Mouse (Mus musculus) c-Kit-negative CD71-positive TER-119-positive erythroid progenitor cells, embryonic 14.5 days (primary cell): ENCODE measurements around the gene Fbxw9.
"Not testable (repeated sequence)": the region's sequence is repeated elsewhere in the genome, so short reads cannot be mapped to it uniquely, and the experiment has no call there.

Experiments used
- DNase-seq: peaks from one replicate; pipeline ENCODE4 v3.0.0-alpha.2; 2013; ENCODE audit warnings: low read depth, low spot score

Fbxw9 gene

DNA sequence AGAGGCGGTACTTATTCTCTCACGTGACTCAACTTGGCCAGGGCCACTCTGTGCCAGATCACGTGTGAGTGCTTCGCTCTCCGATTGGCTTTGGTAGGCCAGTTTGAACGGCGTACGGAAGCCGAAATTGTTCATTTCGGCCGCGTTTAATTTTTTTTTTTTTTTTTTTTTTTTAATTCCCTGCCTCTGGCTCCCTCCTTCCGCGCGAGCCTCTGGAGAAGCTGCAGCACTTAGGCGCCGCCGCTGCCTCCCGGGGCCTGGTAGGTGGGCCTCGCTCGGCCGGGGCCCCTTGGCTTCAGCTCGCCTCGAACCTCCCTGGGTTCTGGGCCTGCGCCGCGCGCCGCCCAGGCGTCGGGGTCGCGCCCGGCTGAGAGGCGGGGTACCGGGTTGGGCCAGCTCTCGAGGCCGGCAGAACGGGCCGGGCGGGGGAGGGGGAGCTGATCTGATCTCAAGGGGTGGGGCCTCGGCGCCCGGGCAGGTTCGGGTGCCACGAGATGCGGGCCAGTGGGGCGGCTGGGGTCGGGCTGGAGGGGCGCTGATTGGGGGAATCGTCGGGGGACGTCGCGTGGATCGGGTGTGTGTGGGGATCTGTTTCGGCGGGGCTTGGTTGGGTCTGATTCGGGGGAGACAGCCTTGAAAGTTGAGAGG is 23.0 kb upstream of the Fbxw9 start, which contains the start of gene Tnpo2:
Gene Tnpo2, plus strand, starts transcription at position 198 of the 648 bp plus-strand sequence.
- DNase-seq = peak; percentile 92

DNA sequence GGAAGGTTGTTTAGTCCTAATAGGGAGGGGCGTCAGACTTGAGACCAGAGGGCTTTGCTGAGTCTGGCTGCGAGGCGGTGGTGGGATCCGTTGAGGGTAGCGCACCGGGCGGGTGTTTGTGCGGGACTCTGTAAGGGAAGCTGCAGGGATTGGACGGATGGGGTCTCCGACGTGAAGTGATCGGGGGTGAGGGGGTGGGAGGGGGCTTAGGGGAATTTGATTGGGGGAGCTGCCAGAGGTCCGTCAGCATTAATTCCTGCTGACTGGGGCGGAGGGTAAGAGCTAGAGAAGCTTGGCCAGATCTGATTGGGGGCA is 22.5 kb upstream of the Fbxw9 start:
- DNase-seq = no peak

DNA sequence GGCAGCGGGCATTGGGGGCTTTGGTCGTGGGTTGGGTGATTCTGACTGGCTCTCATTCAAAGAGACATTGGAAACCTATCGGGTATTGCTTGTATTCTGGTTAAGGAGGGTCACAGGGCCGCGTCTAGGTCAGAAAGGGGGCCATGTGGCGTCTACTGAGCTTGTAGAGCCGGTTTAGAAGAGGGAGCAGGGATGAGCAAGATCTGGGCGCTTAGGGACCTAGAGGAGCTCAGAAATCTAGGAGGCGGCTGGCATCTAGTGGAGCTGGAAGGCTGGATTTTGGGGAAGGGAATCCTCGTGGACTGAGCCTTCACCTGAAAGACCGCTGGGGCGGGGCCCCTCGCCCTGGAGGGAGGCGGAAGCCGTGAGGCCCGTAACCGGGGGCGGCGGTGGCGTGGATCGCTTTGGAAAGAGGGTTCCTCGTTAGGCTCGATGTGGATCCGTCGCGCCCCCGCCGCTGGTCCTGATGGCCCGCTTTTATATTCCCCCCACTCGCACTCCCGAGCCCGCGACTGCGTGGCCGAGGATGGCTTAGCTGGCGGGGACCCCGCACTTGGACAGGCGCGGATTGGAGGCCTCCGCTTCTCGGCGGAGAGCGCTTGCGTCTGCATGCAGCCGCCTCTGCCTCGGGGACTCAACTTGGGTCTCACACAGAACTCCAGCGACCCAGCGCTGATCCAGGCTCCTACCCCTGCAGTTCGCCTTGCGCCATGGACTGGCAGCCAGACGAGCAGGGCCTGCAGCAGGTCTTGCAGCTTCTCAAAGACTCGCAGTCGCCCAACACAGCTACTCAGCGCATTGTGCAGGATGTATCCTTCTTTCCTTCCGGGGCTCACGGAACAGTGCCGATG is 21.9 kb upstream of the Fbxw9 start:
- DNase-seq = peak; percentile 47

- no peak for DNase-seq
These were observed 16.2 kb upstream of the Fbxw9 start for GRCm38 (mm10) chr8:85043619-85044018.

- no peak for DNase-seq
These were observed 2.5 kb upstream of the Fbxw9 start for GRCm38 (mm10) chr8:85057367-85057766.

DNA sequence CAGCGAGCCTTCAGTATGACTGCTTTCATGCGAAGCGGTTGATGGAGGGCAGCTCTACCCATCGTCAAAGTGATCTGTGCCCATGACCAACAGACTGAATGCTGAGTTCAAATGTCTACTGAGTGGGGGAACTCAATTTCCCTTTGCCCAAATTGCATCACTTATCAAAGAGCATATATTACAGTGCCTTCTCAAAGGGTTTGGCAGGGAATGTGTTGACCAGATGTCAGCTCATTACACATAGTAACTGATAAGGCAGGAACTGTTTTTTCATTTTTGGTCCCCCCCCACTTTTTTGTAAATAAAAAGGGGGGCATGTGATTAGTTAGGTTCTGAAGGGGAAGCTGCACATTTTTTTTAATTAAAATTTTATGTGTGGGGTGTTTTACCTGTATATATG is 2.7 kb downstream of the Fbxw9 start:
- no peak for DNase-seq

DNA sequence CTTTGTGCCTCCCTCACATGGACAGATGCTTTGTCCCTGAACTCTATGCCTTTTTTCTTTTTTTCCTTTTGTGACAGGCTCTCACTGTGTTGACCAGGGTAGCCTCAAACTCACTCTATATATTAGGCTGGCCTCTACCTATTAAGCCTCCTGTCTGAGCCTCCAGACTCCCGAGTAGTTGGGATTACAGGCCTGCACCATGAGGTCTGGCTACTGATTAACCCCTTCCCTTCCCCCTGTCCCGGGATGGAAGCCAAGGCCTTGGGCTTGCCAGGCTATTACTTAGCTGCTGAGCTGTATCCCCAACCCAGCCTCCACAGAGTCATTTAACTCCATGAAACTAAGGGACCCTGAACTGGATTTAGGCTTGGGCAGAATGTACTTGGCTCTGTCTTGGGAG is 5.4 kb downstream of the Fbxw9 start:
- DNase-seq = no peak

DNA sequence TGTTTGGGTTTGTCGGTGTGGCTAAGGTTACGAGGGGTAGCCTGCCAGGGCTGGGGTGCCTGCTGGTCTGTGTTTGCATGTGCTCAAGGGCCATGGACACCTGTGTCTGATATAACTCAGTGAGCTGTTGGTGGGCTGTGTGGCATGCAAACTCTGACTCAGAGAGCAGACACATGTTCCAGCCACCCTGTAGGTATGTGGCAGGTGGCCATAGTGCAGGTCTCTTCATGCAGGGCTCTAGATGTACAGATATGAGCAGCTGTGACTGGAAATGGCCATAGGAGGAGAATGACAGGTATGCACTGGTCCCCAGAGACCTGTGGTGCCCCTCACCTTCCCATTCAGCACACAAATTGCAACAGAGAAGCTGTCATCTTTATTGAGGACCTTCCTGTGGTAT is 7.3 kb downstream of the Fbxw9 start:
- DNase-seq = no peak

GRCm38 (mm10) chr8:85067982-85068381 is 8.1 kb downstream of the Fbxw9 start, which contains the start of gene Gm5741:
Gene Gm5741, minus strand, starts transcription at chr8:85067982.
- DNase-seq = no peak

DNA sequence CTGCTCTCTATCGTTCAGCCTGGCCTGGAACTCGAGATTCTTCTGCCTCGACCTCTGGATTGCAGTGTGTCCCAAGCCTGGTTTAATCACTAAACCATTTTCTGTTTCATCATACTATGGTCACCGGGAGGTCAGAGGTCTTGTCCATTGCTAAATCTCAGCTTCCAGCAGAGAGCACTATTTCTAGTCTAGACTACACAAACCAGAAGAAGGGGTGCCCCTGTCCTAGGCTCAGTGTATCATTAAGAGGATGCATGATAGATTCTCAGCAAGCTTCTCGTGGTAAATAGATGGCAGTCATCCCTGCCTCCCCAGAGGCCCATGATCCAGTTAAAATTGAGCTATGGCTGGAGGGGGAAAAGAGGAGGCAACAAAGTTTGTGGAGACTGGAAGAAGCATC is 11.2 kb downstream of the Fbxw9 start:
- no peak for DNase-seq

DNA sequence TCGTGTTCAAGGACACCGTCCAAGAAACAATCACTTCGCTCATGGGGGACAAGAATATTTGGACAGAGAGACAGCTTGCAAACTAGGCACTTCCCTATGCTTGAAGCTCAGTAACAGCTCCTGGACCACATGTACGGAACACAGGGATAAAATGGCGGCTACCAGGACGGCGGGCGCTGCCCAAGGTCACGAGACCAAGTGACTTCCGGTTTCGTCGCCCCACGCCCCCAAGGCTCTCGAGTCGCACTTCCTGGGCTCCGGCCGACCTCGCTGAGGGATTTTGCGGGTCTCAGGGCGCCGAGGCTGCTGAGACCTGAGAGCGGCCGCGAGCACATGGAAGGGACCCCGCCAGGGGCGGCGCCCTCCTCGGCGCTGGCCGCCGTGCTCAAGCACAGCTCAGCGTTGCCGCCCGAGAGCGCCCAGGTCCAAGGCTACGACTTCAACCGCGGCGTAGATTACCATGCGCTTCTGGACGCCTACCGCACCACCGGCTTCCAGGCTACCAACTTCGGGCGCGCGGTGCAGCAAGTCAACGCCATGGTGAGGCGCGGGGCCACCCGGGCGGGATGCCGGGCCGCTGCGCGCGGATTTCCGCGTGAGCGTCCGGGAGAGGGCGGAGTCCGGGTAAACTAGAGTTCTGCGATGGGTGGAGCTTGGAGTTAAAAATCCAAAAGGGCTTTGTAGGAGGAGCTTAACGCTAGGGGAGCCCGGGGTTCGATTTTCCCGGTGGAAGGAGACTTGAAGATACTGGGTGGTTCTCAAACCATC is 11.8 kb downstream of the Fbxw9 start, which contains the start of gene Dhps:
Gene Dhps, plus strand, starts transcription at position 244 of the 768 bp plus-strand sequence.
- peak; percentile 74 for DNase-seq

GRCm38 (mm10) chr8:85072364-85072929 is 12.6 kb downstream of the Fbxw9 start:
- no peak for DNase-seq

DNA sequence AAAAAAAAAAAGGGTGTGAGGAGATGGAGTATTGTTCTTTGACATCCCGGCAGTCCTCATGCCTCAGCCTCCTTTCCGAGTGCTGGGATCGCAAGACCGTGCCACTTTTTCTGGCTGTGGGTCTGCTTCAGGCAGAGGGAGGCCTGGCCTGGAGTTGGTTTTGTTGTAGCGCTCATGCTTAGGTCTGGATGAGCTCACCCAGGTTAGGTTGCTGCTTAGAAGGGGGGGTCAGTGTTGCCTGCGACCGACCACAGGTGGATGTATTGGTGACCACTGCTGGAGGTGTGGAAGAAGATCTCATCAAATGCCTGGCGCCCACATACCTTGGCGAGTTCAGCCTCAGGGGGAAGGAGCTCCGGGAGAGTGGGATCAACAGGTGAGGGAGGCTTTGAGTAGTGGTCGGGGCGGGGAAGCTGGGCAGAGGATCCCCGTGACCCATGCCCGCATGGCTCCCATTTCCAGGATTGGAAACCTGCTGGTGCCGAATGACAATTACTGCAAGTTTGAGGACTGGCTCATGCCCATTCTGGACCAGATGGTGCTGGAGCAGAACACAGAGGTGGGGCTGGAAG is 13.3 kb downstream of the Fbxw9 start:
- no peak for DNase-seq

- DNase-seq = no peak
These were observed 14.3 kb downstream of the Fbxw9 start for GRCm38 (mm10) chr8:85074167-85074566.

- no peak for DNase-seq
These were observed 14.8 kb downstream of the Fbxw9 start for GRCm38 (mm10) chr8:85074617-85075016.

- peak; percentile 48 for DNase-seq
These were observed 16.1 kb downstream of the Fbxw9 start for GRCm38 (mm10) chr8:85076001-85076400.

DNA sequence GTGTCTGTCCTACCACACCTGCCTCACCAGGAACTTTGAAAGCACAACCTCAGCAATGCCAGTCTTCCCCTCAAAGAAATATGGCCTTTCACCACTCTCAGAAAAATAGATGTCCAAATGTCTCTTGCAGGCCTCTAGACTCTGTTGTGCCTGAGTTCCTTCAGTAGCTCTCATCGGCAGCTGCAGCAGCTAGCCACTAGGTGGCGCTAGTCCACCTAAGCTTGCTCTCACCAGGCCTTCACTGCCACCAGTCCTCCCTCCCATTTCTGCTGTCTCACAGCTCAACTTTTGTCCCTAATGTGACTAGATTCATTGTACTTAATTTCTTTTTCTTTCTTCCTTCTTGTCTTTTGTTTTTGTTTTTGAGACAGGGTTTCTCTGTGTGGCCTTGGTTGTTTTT is 17.1 kb downstream of the Fbxw9 start:
- DNase-seq = peak; percentile 75

- no peak for DNase-seq
These were observed 20.3 kb downstream of the Fbxw9 start for GRCm38 (mm10) chr8:85080214-85080531.

- peak; percentile 69 for DNase-seq
These were observed 20.8 kb downstream of the Fbxw9 start, which contains the start of gene Wdr83os for GRCm38 (mm10) chr8:85080532-85081215. Gene Wdr83os, plus strand, starts transcription at chr8:85080740.

GRCm38 (mm10) chr8:85081216-85081555 is 21.3 kb downstream of the Fbxw9 start, which contains the start of gene Wdr83:
Gene Wdr83, minus strand, starts transcription at chr8:85081306.
- no peak for DNase-seq

DNA sequence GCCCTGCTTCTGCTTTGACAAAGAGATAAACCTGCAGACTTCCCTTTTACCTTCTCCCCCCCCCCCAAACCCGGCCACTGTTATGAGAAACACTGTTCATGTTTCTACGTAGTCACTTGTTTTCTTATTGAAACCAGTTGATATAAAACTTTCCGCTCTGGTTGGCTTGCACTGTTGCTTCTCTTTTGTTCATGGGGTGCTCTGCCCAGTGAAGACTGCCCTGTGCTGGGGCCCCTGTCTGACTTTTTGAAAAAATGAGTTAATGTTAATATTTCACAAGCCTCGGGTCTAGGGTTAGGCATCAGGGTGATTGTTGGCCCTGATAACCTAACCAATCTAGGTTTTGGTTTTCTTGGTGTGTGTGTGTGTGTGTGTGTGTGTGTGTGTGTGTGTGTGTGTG is 22.3 kb downstream of the Fbxw9 start:
- not testable (repeated sequence) for DNase-seq
